23 mouse cellular contexts compared by ENCODE assay signal in genomic region chr12:88939679-88940078, GRCm38 (mm10).
"Had no signal": no experiment of that assay in that cellular context is flagged by ENCODE, and none has a peak within 500 bp of the region (broad histone marks: within the 10 kb centered on the region; RNA-seq: fewer than 3 reads in every experiment).

No protein-coding gene starts in this region.

- H3K27me3 ChIP-seq: limb, embryonic 12.5 days; limb, embryonic 15.5 days; midbrain, embryonic 12.5 days; midbrain, embryonic 15.5 days; neural tube, embryonic 12.5 days; neural tube, embryonic 15.5 days had no signal

- H3K4me3 ChIP-seq: left cerebral cortex, adult 2 months; limb, embryonic 12.5 days; limb, embryonic 15.5 days; midbrain, embryonic 12.5 days; midbrain, embryonic 15.5 days; neural tube, embryonic 12.5 days; neural tube, embryonic 15.5 days had no signal

- ATAC-seq: liver, postnatal 0 days; lung, postnatal 0 days; midbrain, embryonic 15.5 days had no signal

- DNase-seq: kidney, postnatal 10 days; kidney, postnatal 36 days; layer of hippocampus, postnatal 36 days; liver, postnatal 0 days; lung, embryonic 14.5 days; right cerebral cortex, adult 18-20 months; right cerebral cortex, postnatal 14 days; right cerebral cortex, postnatal 4 days; thymus, adult 2 months; thymus, postnatal 14 days; thymus, postnatal 4 days had no signal

- H3K4me2 ChIP-seq: limb, embryonic 12.5 days; limb, embryonic 15.5 days; liver, embryonic 11.5 days; lung, embryonic 14.5 days; midbrain, embryonic 12.5 days; midbrain, embryonic 15.5 days; neural tube, embryonic 12.5 days; neural tube, embryonic 15.5 days had no signal

- H3K36me3 ChIP-seq: limb, embryonic 12.5 days; limb, embryonic 15.5 days; midbrain, embryonic 12.5 days; midbrain, embryonic 15.5 days; neural tube, embryonic 12.5 days; neural tube, embryonic 15.5 days had no signal

- H3K4me1 ChIP-seq: limb, embryonic 12.5 days; limb, embryonic 15.5 days; midbrain, embryonic 12.5 days; midbrain, embryonic 15.5 days; neural tube, embryonic 12.5 days; neural tube, embryonic 15.5 days had no signal

- H3K9me3 ChIP-seq: limb, embryonic 12.5 days; limb, embryonic 15.5 days; midbrain, embryonic 12.5 days; midbrain, embryonic 15.5 days; neural tube, embryonic 12.5 days; neural tube, embryonic 15.5 days had no signal

- H3K9ac ChIP-seq: limb, embryonic 12.5 days; limb, embryonic 15.5 days; liver, embryonic 14.5 days; liver, postnatal 0 days; lung, embryonic 14.5 days; midbrain, embryonic 12.5 days; midbrain, embryonic 15.5 days; neural tube, embryonic 12.5 days; neural tube, embryonic 15.5 days had no signal

- H3K27ac ChIP-seq: left cerebral cortex, adult 2 months; limb, embryonic 12.5 days; limb, embryonic 15.5 days; liver, embryonic 14.5 days; macrophage; midbrain, embryonic 12.5 days; midbrain, embryonic 15.5 days; neural tube, embryonic 12.5 days; neural tube, embryonic 15.5 days; stomach, postnatal 0 days had no signal
